Mouse (Mus musculus): ENCODE measurements around the gene Ctdspl.

GRCm38 (mm10) chr9:119092473-119093418 lies 166.5 kb downstream of the Ctdspl start:
- TF ChIP-seq CTCF (IDR thresholded peaks at IDR 0.05; ENCODE audit: control insufficient read depth, insufficient read depth, insufficient replicate concordance, low read depth, low read length) (no peak), POLR2A (IDR thresholded peaks at IDR 0.05; ENCODE audit: control insufficient read depth, low read depth, low read length) (no peak)

Measured in testis, adult 2 months (tissue).